Mouse (Mus musculus) ES-Bruce4 (cell line): Measurements from ENCODE around the gene Alox5.

Source experiments
- CTCF ChIP-seq: IDR thresholded peaks from one replicate; pipeline ENCODE4 v1.8.1; 2011; ENCODE audit warnings: low read depth, low read length
- POLR2A ChIP-seq: IDR thresholded peaks from one replicate; pipeline ENCODE4 v1.8.1; 2011; ENCODE audit warnings: low read length; ENCODE audit not compliant: insufficient read depth

DNA sequence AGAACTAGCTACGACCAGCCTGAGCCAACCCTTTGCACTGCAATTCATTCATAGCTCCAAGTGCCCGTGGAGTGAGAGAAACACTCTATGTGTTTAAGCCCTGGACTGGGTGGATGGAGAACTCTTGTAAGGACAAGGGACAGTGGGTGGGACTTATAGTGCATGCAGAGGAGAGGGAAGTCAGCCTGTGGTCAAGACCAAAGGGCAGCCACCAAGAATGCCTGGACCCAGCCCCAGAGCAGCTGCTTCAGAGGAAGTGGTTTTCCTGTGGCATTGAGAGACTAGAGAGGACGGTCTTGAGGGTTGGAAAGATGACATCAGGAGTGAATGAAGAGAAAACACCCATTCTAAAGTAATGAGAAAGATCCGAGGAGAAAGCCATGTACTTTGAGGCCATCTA lies 5.2 kb downstream of the Alox5 start:
- TF ChIP-seq POLR2A (no peak), CTCF (no peak)
